Mouse (Mus musculus): ENCODE results near the gene Gm21897. TPM values are rescaled to one million over a fixed set of nuclear protein-coding genes. Genes with fewer than 3 reads are reported as not detected.

The Gm21897 gene
- polyA plus RNA-seq, 1 experiment, result not detected

DNA sequence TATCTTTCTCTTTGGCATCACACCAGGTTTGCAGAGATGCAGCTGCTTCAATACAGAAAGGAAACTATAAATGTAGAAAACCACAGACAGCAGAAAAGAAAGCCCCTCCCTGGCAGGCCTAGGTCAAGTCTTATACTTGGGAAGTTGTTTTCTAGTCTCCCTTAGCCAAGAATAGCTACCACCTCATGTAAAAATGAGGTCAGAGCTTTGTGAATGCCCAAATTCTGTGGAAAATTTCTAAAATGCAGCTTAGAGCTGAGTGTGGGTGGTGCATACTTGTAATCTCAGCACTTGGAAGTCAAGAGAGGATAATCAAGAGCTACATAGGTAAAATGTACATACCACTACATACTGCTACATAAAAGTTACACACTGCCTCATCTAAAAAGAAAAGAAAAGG, 40.5 kb downstream of the Gm21897 start:
- Histone ChIP-seq H3K27me3 (ENCODE audit: control insufficient read depth, insufficient read depth, low read length) (no peaks in the 10 kb centered on the region), H3K36me3 (ENCODE audit: control insufficient read depth, insufficient read depth, low read length) (no peaks in the 10 kb centered on the region), H3K4me3 (ENCODE audit: control insufficient read depth, insufficient read depth, low read length) (no peak overlapping the region), H3K27ac (ENCODE audit: control insufficient read depth, insufficient read depth, low read length) (no peak overlapping the region), H3K4me1 (replicated peaks; ENCODE audit: control insufficient read depth, insufficient read depth, low read length) (no peaks in the 10 kb centered on the region)
- TF ChIP-seq POLR2A (IDR thresholded peaks at IDR 0.05; ENCODE audit: control insufficient read depth, extremely low read depth, insufficient read depth, low read length, poor library complexity) (no peak), CTCF (IDR thresholded peaks at IDR 0.05; ENCODE audit: borderline replicate concordance, control insufficient read depth, extremely low read depth, insufficient read depth, low read length, poor library complexity) (no peak)
- DNase-seq, result no peak

DNA sequence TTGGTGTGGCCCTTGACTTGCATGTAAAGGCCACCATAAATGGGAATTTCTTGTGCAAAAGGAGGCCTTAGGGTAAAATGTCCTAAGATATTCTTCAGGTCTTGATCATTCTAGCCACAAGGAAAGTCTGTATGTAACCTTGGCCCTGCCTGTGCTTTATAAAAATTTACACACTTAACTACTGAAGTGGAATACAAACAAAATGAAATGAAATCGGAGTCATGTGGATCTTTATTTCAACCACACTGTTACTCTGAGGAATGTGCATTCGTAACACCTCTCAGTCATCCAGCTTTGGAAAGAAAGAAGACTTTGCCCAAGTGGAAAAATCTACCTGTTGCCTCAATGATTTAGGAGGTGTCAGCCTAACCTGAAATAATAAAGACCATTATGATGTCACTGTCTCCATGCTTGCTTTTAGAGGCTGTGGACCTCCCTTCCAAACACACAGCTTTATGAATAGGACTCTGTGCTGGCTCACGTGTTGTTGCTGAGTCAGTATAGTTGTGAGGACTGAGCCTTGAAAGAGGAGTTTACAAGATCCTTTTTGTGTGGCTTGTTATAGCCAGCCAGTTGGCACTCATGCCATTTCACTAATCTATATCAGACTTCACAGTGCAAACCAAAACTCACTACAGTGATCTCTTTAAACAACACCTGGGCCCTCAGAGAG, 42.0 kb downstream of the Gm21897 start:
- H3K27ac ChIP-seq (ENCODE audit: control insufficient read depth, insufficient read depth, low read length), result no peak overlapping the region
- WGBS, result 93% methylated on average over 3 of the region's 3 CpGs

DNA sequence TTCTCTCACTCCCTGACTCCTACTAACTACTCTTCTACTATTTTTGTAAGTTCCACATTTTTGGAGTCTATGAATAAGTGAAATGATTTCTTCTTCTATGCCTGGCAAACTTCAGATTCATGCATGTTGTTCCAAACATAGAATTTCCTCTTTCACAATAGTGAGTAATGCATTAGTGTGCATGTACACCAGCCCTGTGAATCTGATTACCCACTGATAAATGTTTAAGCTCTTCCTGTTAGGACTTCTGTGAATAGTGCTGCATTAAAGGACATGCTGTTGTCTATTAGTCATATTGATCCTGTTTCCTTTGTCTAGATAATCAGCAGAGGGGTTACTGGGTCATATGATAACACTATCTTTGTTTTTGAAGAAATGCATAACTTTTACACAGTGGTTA, 43.6 kb downstream of the Gm21897 start:
- TF ChIP-seq CTCF (IDR thresholded peaks at IDR 0.05; ENCODE audit: borderline replicate concordance, control insufficient read depth, extremely low read depth, insufficient read depth, low read length, poor library complexity) (no peak), POLR2A (IDR thresholded peaks at IDR 0.05; ENCODE audit: control insufficient read depth, extremely low read depth, insufficient read depth, low read length, poor library complexity) (no peak)
- no peak for DNase-seq
- Histone ChIP-seq H3K27ac (ENCODE audit: control insufficient read depth, insufficient read depth, low read length) (no peak overlapping the region), H3K4me1 (replicated peaks; ENCODE audit: control insufficient read depth, insufficient read depth, low read length) (no peaks in the 10 kb centered on the region), H3K36me3 (ENCODE audit: control insufficient read depth, insufficient read depth, low read length) (no peaks in the 10 kb centered on the region), H3K4me3 (ENCODE audit: control insufficient read depth, insufficient read depth, low read length) (no peak overlapping the region), H3K27me3 (ENCODE audit: control insufficient read depth, insufficient read depth, low read length) (no peaks in the 10 kb centered on the region)

More for the DNA sequence above, 42.0 kb downstream of the Gm21897 start:
- Histone ChIP-seq H3K4me3 (ENCODE audit: control insufficient read depth, insufficient read depth, low read length) (no peak overlapping the region), H3K36me3 (ENCODE audit: control insufficient read depth, insufficient read depth, low read length) (no peaks in the 10 kb centered on the region), H3K27me3 (ENCODE audit: control insufficient read depth, insufficient read depth, low read length) (no peaks in the 10 kb centered on the region), H3K4me1 (replicated peaks; ENCODE audit: control insufficient read depth, insufficient read depth, low read length) (no peaks in the 10 kb centered on the region)
- no peak for DNase-seq
- TF ChIP-seq CTCF (IDR thresholded peaks at IDR 0.05; ENCODE audit: borderline replicate concordance, control insufficient read depth, extremely low read depth, insufficient read depth, low read length, poor library complexity), result no peak
- TF ChIP-seq POLR2A (IDR thresholded peaks at IDR 0.05; ENCODE audit: control insufficient read depth, extremely low read depth, insufficient read depth, low read length, poor library complexity), result no peak

Measured in thymus, adult 2 months (tissue).